Mouse (Mus musculus) limb, embryonic 14.5 days (tissue): ENCODE measurements around the gene Smyd3. TPM values are rescaled to one million over a fixed set of nuclear protein-coding genes. Genes with fewer than 3 reads are reported as not detected.
A peak's percentile ranks its signal among the peaks of the same experiment; 100 is the strongest.

Experiments
- ATAC-seq: fragments of 200-750 bp; cut with Nextera tagmentation; 2 replicates; pipeline ENCODE4 v1.8.0; 2017; ENCODE audit warnings: low read depth, moderate number of reproducible peaks, moderate TSS enrichment; ENCODE audit not compliant: low FRiP score
- DNase-seq: peaks from one replicate; pipeline ENCODE4 v3.0.0-alpha.2; 2015; ENCODE audit warnings: low spot score
- H3K27ac ChIP-seq: fragments of 300-500 bp; sonication (generic); replicated peaks from 2 replicates; pipeline ENCODE4 v1.5.1; 2014; ENCODE audit warnings: low read depth, mild to moderate bottlenecking, low read length, moderate library complexity, mixed read lengths
- H3K27me3 ChIP-seq: fragments of 300-500 bp; sonication (generic); 2 replicates; pipeline ENCODE4 v1.6.1; 2014; ENCODE audit warnings: low read length, mixed read lengths; ENCODE audit not compliant: control insufficient read depth, insufficient read depth
- H3K36me3 ChIP-seq: fragments of 300-500 bp; sonication (generic); 2 replicates; pipeline ENCODE4 v1.6.1; 2014; ENCODE audit warnings: mild to moderate bottlenecking, low read length, moderate library complexity, mixed read lengths; ENCODE audit not compliant: control insufficient read depth, insufficient read depth
- H3K4me1 ChIP-seq: fragments of 300-500 bp; sonication (generic); 2 replicates; pipeline ENCODE4 v1.6.1; 2014; ENCODE audit warnings: antibody characterized with exemption, low read length, mixed read lengths; ENCODE audit not compliant: control insufficient read depth, insufficient read depth
- H3K4me2 ChIP-seq: fragments of 300-500 bp; sonication (generic); replicated peaks from 2 replicates; pipeline ENCODE4 v1.6.1; 2014; ENCODE audit warnings: low read depth, mild to moderate bottlenecking, low read length, moderate library complexity; ENCODE audit not compliant: severe bottlenecking
- H3K4me3 ChIP-seq: fragments of 300-500 bp; sonication (generic); replicated peaks from 2 replicates; pipeline ENCODE4 v1.5.1; 2014; ENCODE audit warnings: low read length
- H3K9ac ChIP-seq: fragments of 300-500 bp; sonication (generic); 2 replicates; pipeline ENCODE4 v1.6.1; 2014; ENCODE audit warnings: mild to moderate bottlenecking, low read depth, low read length, moderate library complexity; ENCODE audit not compliant: severe bottlenecking
- H3K9me3 ChIP-seq: fragments of 300-500 bp; sonication (generic); 2 replicates; pipeline ENCODE4 v1.6.1; 2016; ENCODE audit warnings: low read length; ENCODE audit not compliant: control insufficient read depth
- POLR2A ChIP-seq: fragments of 200-500 bp; IDR thresholded peaks from 2 replicates; pipeline ENCODE4 v1.8.0; 2012; ENCODE audit warnings: inconsistent platforms, mild to moderate bottlenecking, moderate library complexity, borderline replicate concordance; ENCODE audit not compliant: insufficient read depth, insufficient read length; ENCODE audit errors: extremely low read depth
- WGBS: fragments of 180-500 bp; shearing (Covaris S2); extraction: QIAGEN DNeasy Blood & Tissue Kit; methylation state at CpG from one replicate; pipeline ENCODE4 v1.1.7; 2014; 5-methylcytosine and 5-hydroxymethylcytosine counted together
- polyA plus RNA-seq, 2 experiments: library from polyadenylated mRNA; depleted of rRNA in 1 of 2; stranded (reverse) in 1 of 2; unstranded in 1 of 2; fragments of >200 nt; fragmentation: Nextera tagmentation in 1 of 2; extraction: Ambion mirVana in 1 of 2; gene quantifications; 2 replicates each; pipeline versions ENCODE4 v1.2.1 to v1.2.3; 2012 to 2014

Smyd3 gene
- polyA plus RNA-seq, 2 experiments = 9.8 to 21.5 TPM

GRCm38 (mm10) chr1:179059286-179060112, 458.3 kb downstream of the Smyd3 start:
- Histone ChIP-seq H3K4me3 (peak overlapping the region; percentile 20), H3K9me3 (no peaks in the 10 kb centered on the region), H3K36me3 (no peaks in the 10 kb centered on the region), H3K27me3 (no peaks in the 10 kb centered on the region), H3K4me1 (peaks cover 44% of the 10 kb centered on the region), H3K27ac (peak overlapping the region; percentile 86), H3K4me2 (peak overlapping the region; percentile 44), H3K9ac (0 out of 2 replicates have a peak overlapping the region, but pooled peaks have one; percentile 5)
- no peak for DNase-seq
- no peak; the same call in 1 of the 2 replicates for ATAC-seq
- 12% methylated on average over 15 of the region's 15 CpGs for WGBS
- no peak for TF ChIP-seq POLR2A

DNA sequence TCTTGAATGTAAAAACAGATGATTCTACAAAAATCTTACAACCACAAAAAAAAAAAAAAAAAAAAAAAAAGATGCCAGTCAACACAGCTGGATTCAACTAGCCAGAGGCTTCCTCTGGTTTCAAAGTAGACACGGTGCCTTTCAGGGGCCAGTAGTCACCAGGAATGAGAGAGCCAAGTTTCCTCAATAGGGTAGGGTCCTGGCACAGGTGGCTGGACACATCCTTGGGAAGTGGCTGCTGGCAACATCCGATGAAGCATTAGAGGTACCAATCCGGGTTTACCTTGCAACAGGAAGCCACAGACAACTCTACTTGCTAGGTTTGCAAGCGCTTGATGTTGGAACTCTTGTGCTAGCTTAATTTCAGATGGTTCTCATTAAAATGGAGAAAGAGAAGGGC, 459.2 kb downstream of the Smyd3 start:
- Histone ChIP-seq H3K4me1 (peaks cover 44% of the 10 kb centered on the region), H3K4me2 (peak overlapping the region; percentile 44)
- no peak for TF ChIP-seq POLR2A

DNA sequence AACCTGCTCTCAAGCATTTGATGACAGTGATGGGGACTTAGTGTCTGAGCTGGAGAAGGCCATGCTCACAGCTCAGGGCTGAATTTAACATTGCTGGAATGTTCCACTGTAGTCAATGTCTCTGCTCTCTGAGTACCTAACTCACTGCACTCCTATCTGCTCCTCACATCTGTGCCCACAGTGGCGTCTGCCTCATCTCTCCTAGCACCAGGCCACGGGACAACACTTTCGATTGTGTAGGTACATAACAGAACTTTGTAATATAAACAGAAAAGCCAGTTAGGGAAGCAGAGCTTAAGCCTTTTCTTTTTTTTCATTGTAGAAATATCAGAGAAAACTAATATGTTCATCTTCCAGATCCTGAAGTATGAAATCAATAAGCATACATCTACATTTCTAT, 462.1 kb downstream of the Smyd3 start:
- Histone ChIP-seq H3K27ac (no peak overlapping the region), H3K4me3 (no peak overlapping the region)

More for the DNA sequence above, 459.2 kb downstream of the Smyd3 start:
- Histone ChIP-seq H3K36me3 (no peaks in the 10 kb centered on the region), H3K9ac (no peak overlapping the region), H3K27me3 (no peaks in the 10 kb centered on the region), H3K27ac (peak overlapping the region; percentile 86; the same call in 1 of the 2 replicates), H3K4me3 (no peak overlapping the region), H3K9me3 (no peaks in the 10 kb centered on the region)
- WGBS = 27% methylated on average over 4 of the region's 4 CpGs
- DNase-seq = no peak
- ATAC-seq = no peak

GRCm38 (mm10) chr1:179054385-179055116, 463.3 kb downstream of the Smyd3 start:
- 70% methylated on average over 7 of the region's 7 CpGs for WGBS
- H3K27me3 ChIP-seq = no peaks in the 10 kb centered on the region

More for the DNA sequence above, 462.1 kb downstream of the Smyd3 start:
- no peaks in the 10 kb centered on the region for H3K27me3 ChIP-seq
- peaks cover 24% of the 10 kb centered on the region for H3K4me1 ChIP-seq
- H3K9me3 ChIP-seq = no peaks in the 10 kb centered on the region
- no peak for ATAC-seq
- no peak overlapping the region for H3K9ac ChIP-seq
- H3K36me3 ChIP-seq = no peaks in the 10 kb centered on the region
- TF ChIP-seq POLR2A = no peak
- H3K4me2 ChIP-seq = no peak overlapping the region
- WGBS = 80% methylated on average over 3 of the region's 3 CpGs
- no peak for DNase-seq

GRCm38 (mm10) chr1:179052545-179053180, 465.2 kb downstream of the Smyd3 start:
- H3K27ac ChIP-seq = no peak overlapping the region
- DNase-seq (no peak), ATAC-seq (no peak)
- H3K36me3 ChIP-seq = no peaks in the 10 kb centered on the region
- no peaks in the 10 kb centered on the region for H3K9me3 ChIP-seq
- H3K4me2 ChIP-seq = no peak overlapping the region
- 89% methylated on average over 6 of the region's 6 CpGs for WGBS
- H3K27me3 ChIP-seq = no peaks in the 10 kb centered on the region
- H3K9ac ChIP-seq = no peak overlapping the region
- H3K4me3 ChIP-seq = no peak overlapping the region
- H3K4me1 ChIP-seq = peaks cover 3% of the 10 kb centered on the region; the same call in 1 of the 2 replicates
- no peak for TF ChIP-seq POLR2A

More at GRCm38 (mm10) chr1:179054385-179055116, 463.3 kb downstream of the Smyd3 start:
- H3K36me3 ChIP-seq = no peaks in the 10 kb centered on the region
- no peak overlapping the region for H3K9ac ChIP-seq
- DNase-seq = no peak
- no peak for TF ChIP-seq POLR2A
- H3K4me3 ChIP-seq = no peak overlapping the region
- ATAC-seq = no peak
- H3K9me3 ChIP-seq = no peaks in the 10 kb centered on the region
- no peak overlapping the region for H3K27ac ChIP-seq
- no peak overlapping the region for H3K4me2 ChIP-seq
- peaks cover 12% of the 10 kb centered on the region for H3K4me1 ChIP-seq
